Mouse (Mus musculus) gastrocnemius, postnatal 4 days (tissue): ENCODE results near the gene Plekhm3. TPM values are rescaled to one million over a fixed set of nuclear protein-coding genes. Genes with fewer than 3 reads are reported as not detected.
A peak's percentile ranks its signal among the peaks of the same experiment; 100 is the strongest.

Experiments
- DNase-seq, 2 experiments: peaks; one replicate each; pipeline ENCODE4 v3.0.0; 2021 to 2022; ENCODE audit warnings: low spot score in 2 of 2, mixed read lengths in 2 of 2
- total RNA-seq, 2 experiments: library from RNA; stranded (reverse); gene quantifications; 2 replicates each; pipeline ENCODE4 v1.2.3; 2021

The Plekhm3 gene
- total RNA-seq, 2 experiments from 2014 or later: 6.5 to 7.0 TPM

GRCm38 (mm10) chr1:64787701-64788515, 168.7 kb downstream of the Plekhm3 start:
- DNase-seq: no peak

DNA sequence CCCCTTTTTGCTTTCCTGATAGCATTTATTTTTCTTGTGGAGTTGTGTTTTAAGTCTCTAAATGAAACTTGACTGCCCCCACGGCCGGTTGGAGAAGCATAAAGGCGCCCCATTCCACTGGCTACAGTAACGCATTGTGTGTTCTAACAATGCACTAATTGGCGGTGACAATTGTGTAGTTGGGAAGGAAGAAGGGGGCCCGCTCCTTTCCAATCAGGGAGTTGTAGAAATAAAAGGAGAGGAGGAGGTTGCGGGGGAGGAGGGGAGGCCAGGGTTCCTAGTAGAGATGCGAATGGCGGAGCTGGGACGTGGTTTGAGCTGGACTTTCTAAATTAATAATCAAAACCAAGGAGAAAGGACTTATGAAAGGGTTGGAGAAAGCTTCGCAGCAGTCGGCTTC, 176.8 kb downstream of the Plekhm3 start:
- DNase-seq: no peak

DNA sequence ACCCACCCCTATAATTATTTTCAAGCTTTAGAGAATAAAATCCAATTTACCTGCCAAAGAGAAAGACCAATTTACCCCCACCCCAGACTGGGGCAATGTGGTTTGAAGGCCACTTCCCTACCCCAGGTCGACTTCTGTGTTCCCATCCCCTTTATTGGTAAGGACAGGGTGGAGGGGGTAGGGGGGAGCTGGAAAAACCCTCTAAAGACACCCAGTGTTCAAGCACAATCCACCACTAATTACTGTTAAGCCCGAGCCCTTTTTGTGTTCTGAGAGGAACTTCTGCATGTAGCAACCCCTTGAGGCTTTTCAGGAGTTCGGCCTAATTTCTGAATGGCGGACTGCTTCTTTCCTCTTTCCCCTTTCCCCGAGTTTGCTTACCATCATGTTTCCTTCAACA, 177.2 kb downstream of the Plekhm3 start:
- DNase-seq: no peak

GRCm38 (mm10) chr1:64773305-64773704, 183.3 kb downstream of the Plekhm3 start:
- no peak for DNase-seq

DNA sequence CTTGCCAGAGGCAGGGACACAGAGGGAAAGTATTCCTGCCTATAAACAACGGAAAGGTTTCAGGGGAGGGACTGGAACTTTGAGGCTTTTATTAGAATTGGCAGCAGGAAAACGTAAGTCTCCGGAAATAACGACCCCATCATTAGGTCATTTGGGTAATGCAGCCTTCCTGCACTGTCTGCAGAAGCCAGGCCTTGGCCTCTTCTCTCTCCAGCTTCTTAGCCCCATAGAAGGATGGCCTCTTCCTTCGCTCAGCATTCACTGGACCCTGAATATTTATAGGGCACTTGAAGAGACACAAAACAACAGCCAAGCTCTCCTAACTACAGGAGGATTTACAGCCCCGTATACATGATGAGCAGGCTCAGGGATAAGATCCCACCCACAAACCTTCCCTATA, 186.5 kb downstream of the Plekhm3 start:
- DNase-seq: no peak

GRCm38 (mm10) chr1:64761646-64762045, 195.0 kb downstream of the Plekhm3 start:
- DNase-seq: no peak

DNA sequence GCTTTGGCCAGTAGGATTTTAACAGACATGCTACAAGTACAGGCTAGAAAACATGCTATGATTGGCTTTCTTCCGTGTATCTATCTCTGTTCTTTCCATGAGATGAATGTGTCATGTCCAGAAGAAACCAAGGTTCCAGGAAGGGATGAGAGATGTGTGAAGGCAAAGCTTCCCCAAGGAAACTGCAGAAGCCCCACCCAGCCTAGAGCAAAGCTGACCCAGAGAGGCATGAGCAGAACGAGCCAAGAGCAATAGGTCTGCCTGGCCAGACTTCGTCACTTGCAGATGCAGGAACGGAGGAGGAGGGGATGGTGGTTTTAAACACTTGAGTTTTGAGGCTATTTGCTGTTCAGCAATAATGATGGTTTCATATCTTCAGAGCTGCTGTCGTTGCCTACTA, 198.9 kb downstream of the Plekhm3 start:
- no peak for DNase-seq

DNA sequence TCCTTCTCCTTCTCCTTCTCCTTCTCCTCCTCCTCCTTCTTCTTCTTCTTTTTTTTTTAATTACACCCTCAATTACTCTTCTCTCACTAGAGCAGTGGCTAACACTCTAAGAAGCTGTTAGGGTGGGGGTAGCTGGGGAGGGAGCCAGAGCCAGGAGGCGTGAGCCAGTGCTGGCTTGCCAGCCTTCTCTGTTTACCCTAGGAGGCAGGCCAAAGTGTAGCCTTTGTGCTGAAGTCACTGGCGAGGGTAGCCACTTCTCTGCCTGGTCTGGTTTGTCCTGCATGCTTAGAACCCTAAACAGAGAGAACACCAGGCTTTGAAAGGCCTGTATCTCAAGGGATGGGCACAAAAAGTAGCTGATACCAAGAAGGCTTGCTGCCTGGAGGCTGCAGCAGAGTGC, 199.4 kb downstream of the Plekhm3 start:
- no peak for DNase-seq

GRCm38 (mm10) chr1:64756640-64757030, 200.0 kb downstream of the Plekhm3 start:
- DNase-seq: no peak

- DNase-seq: no peak
Measured at GRCm38 (mm10) chr1:64755971-64756639, 200.5 kb downstream of the Plekhm3 start.

DNA sequence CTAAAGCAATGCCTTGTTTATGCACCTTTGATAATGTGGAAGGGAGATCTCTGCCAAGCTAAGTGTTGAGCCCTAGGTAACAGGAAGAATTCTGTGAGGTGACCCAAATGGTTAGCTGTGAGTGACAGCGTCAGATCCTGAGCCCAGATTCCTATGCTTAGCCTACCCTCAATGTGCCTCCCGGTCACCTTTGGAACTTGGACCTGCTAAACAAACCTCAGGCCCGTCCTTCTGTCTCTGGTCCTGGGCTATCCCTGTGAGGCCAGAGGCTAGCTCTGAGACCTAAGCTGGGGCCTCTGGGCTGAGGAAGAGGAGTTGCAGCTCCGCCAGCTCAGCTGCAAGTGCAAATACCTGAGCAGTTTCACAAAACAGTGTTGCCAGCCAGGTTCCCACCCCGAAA, 202.0 kb downstream of the Plekhm3 start:
- DNase-seq: no peak

- DNase-seq: no peak
Measured at GRCm38 (mm10) chr1:64753668-64754067, 203.0 kb downstream of the Plekhm3 start.

DNA sequence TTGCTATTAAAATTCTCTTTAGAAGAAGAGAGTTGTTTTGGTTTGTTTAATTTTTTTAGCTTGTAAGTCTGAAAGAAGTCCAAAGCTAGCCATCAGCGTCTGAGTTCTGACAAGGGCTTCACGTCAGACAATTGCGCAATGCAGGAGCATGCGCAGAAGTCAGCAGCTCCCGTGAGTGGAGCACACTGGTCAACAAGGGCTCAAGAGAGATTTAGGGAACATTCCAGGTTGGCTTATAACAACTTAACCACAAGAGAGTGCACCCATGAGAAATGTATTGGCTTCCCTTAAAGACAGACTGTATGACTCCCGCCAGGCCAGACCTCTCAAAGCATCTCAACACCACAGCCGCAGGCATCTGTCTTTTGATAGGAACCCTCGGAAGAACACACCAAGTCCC, 203.5 kb downstream of the Plekhm3 start:
- no peak for DNase-seq

DNA sequence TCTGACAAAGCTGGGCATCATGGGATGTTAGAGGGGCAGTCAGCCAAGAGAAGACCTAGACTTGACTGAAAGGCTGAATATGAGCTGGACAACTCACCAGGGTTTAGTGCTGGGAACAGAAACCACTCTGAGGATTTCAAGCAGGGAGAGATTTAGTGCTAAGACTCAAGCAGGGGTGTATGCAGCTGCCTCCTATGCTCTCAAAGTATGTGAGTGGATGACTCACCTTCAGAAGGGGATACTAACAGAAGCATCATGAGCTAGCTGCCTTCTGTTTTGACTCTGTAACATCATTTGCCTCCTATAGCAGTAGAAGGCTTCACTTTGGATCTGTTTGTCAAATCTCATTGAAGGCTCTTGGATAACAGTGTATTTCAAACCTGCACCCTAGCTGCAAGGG, 212.0 kb downstream of the Plekhm3 start:
- DNase-seq: no peak

- no peak for DNase-seq
Measured at GRCm38 (mm10) chr1:64742741-64743408, 213.7 kb downstream of the Plekhm3 start.

GRCm38 (mm10) chr1:64738661-64739082, 218.0 kb downstream of the Plekhm3 start:
- peak in 1 of 2 experiments; percentile 31 for DNase-seq

DNA sequence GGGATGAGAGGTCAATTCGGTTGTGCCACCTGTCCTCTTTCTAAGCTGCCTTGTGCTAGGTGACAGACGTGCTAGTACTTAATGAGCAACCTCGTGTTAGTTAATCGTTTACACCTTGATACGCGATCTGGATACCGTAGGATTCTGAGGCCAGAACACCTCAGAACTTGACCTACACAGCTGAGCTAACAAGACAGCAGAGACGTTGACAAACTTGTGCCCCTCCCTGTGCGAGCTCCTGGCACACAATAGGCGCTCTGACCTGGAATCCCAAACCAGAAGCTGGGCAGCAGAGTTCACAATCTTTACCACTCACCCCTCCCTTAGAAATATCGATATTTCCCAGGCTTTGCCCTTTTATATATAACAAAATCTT, 218.5 kb downstream of the Plekhm3 start:
- DNase-seq: no peak

DNA sequence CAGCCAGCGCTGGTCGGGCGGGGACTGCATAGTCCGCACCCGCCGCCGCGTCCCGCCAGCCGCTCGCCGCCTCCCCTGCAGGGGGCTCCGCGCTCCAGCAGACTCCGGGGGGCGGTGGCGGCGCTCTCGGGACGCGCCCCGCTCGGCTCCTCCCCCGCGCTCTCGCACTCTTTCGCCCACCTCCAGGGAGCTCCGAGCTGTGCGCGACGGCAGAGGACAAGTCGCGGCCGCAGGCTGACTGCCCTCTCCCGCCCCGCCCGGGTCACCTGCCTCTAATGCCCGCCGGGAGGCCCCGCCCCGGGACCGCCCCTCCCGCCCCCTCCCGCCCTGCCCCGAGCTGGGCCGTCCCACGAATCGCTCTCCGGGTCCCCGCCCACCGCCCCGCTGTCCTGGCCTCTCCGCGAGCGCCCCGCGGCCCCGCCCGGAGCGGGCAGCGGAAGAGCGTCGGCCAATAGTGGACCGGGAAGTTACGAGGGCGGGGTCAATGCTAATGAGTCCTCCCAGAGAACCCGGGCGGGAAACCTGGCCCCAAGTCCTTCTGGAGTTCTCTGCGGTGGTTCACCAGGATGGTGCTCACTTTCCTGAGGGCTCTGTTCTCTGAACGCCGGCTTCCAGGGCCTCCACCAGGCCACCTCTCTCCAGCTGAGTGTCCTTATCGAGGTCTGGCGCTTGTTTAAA, 219.0 kb downstream of the Plekhm3 start, which contains the start of gene Fzd5:
TSS of gene Fzd5 (minus strand) at position 250 of the 678 bp plus-strand sequence.
- DNase-seq: peak; percentile 91 to 95

DNA sequence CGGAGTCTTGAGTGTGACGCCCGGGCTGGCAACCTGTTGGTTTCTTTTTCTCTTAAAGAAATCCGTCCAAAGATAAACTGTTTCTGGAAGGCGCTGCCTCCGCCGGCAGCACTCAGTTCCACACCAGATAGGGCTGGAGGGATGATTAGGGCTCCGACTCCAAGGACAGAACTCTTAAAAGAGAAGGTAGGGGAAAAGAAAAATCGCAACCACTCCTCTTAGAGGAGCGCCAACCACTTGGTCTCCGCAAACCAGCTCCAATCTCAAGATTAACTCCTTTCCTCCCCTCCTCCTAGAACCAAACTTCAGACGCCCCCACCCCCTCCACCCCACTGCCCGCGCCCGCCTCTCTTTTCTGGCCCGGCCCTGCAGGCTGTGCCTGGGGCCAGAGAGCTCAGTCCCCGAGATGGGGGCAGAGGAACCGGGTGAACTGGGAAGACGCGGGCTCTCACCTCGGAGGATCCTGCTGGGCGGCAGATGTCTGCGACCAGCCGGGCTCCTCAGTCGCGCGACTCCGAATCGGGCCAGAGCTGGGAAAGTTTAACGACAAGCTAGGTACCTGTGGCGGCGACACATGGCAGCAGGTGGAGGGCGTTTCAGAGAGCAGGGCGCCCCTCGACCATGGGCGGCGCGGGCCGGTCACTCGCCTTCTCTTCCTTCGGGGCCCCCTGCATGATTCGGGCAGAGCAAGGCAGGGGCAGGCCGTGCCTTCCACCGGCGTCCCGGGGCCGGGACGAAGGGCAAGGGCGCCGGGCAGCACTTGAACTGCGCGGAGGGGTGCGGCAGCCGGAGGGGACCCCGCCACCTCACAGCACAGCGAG, 219.7 kb downstream of the Plekhm3 start:
- peak in 1 of 2 experiments; percentile 45 for DNase-seq
